In genomic region chrX:94125950-94126349, GRCm38 (mm10) we compare ENCODE assay signal across 18 mouse cellular contexts.
"Had no signal": no experiment of that assay in that cellular context is flagged by ENCODE, and none has a peak within 500 bp of the region (broad histone marks: within the 10 kb centered on the region; RNA-seq: fewer than 3 reads in every experiment).

No protein-coding gene starts in this region.

- H3K4me2 ChIP-seq: liver, embryonic 15.5 days; lung, embryonic 15.5 days; midbrain, embryonic 11.5 days; midbrain, embryonic 13.5 days; midbrain, embryonic 15.5 days; neural tube, embryonic 12.5 days; stomach, embryonic 15.5 days had no signal

- H3K27ac ChIP-seq: liver, embryonic 15.5 days; lung, embryonic 15.5 days; midbrain, embryonic 13.5 days; midbrain, embryonic 15.5 days; neural tube, embryonic 12.5 days; stomach, embryonic 15.5 days; stomach, postnatal 0 days had no signal

- H3K4me3 ChIP-seq: liver, embryonic 15.5 days; lung, embryonic 15.5 days; megakaryocyte, embryonic 14.5 days; midbrain, embryonic 13.5 days; midbrain, embryonic 15.5 days; neural tube, embryonic 12.5 days; stomach, embryonic 15.5 days had no signal

- H3K9me3 ChIP-seq: liver, embryonic 15.5 days; lung, embryonic 15.5 days; megakaryocyte, embryonic 14.5 days; midbrain, embryonic 13.5 days; midbrain, embryonic 15.5 days; neural tube, embryonic 12.5 days; stomach, embryonic 15.5 days had no signal

- ATAC-seq: liver, postnatal 0 days; midbrain, embryonic 13.5 days; midbrain, embryonic 15.5 days had no signal

- H3K9ac ChIP-seq: liver, embryonic 15.5 days; liver, postnatal 0 days; lung, embryonic 15.5 days; midbrain, embryonic 13.5 days; midbrain, embryonic 15.5 days; neural tube, embryonic 12.5 days; stomach, embryonic 15.5 days had no signal

- H3K4me1 ChIP-seq: liver, embryonic 15.5 days; lung, embryonic 15.5 days; stomach, embryonic 15.5 days had no signal

- DNase-seq: liver, postnatal 0 days; lung, adult 2 months; retina, postnatal 1 day; right cerebral cortex, adult 18-20 months; right cerebral cortex, postnatal 25 days; right cerebral cortex, postnatal 4 days; spleen, adult 18-20 months; thymus, adult 2 months; thymus, postnatal 25 days had no signal

- H3K36me3 ChIP-seq: liver, embryonic 15.5 days; lung, embryonic 15.5 days; midbrain, embryonic 13.5 days; midbrain, embryonic 15.5 days; neural tube, embryonic 12.5 days; stomach, embryonic 15.5 days had no signal
